Mouse (Mus musculus) frontal cortex, postnatal 14 days (tissue): ENCODE data around the gene Supt7l.
"Not testable (repeated sequence)": the region's sequence is repeated elsewhere in the genome, so short reads cannot be mapped to it uniquely, and the experiment has no call there.

Source experiments
- DNase-seq, 2 experiments: peaks; one replicate each; pipeline ENCODE4 v3.0.0; 2022; ENCODE audit warnings: low spot score in 2 of 2

Supt7l gene

GRCm38 (mm10) chr5:31527707-31528106 is at the start of gene Supt7l:
Gene Supt7l (minus strand): TSS chr5:31527807.
- not testable (repeated sequence) for DNase-seq

- peak in 1 of 2 experiments; percentile 33 for DNase-seq
These were observed 49.0 kb upstream of the Supt7l start for GRCm38 (mm10) chr5:31576539-31576975.

GRCm38 (mm10) chr5:31573722-31574121 is 46.1 kb upstream of the Supt7l start:
- DNase-seq: no peak

GRCm38 (mm10) chr5:31571023-31571608 is 43.5 kb upstream of the Supt7l start:
- DNase-seq: no peak

- DNase-seq: no peak
These were observed 40.5 kb upstream of the Supt7l start for GRCm38 (mm10) chr5:31567951-31568657.

GRCm38 (mm10) chr5:31566457-31566856 is 38.9 kb upstream of the Supt7l start:
- DNase-seq: no peak

- no peak for DNase-seq
These were observed 38.4 kb upstream of the Supt7l start for GRCm38 (mm10) chr5:31566026-31566425.

GRCm38 (mm10) chr5:31564976-31565375 is 37.4 kb upstream of the Supt7l start:
- no peak for DNase-seq

GRCm38 (mm10) chr5:31563905-31564304 is 36.3 kb upstream of the Supt7l start:
- no peak for DNase-seq

- DNase-seq: peak in 1 of 2 experiments; percentile 66
These were observed 35.9 kb upstream of the Supt7l start for GRCm38 (mm10) chr5:31563496-31563895.

- peak; percentile 39 to 47 for DNase-seq
These were observed 34.5 kb upstream of the Supt7l start for GRCm38 (mm10) chr5:31562036-31562666.

- no peak for DNase-seq
These were observed 32.7 kb upstream of the Supt7l start for GRCm38 (mm10) chr5:31560352-31560751.

- DNase-seq: no peak
These were observed 31.8 kb upstream of the Supt7l start for GRCm38 (mm10) chr5:31559401-31559800.

GRCm38 (mm10) chr5:31535228-31535627 is 7.6 kb upstream of the Supt7l start:
- no peak for DNase-seq

GRCm38 (mm10) chr5:31528560-31528959 is 953 bp upstream of the Supt7l start:
- DNase-seq: no peak

- DNase-seq: no peak
These were observed 408 bp downstream of the Supt7l start for GRCm38 (mm10) chr5:31527117-31527680.

- DNase-seq: peak; percentile 62 to 68
These were observed 1.1 kb downstream of the Supt7l start, which contains the start of gene Slc4a1ap for GRCm38 (mm10) chr5:31526354-31527116. Gene Slc4a1ap (plus strand): TSS chr5:31526995.

GRCm38 (mm10) chr5:31520556-31520955 is 7.1 kb downstream of the Supt7l start:
- DNase-seq: no peak

GRCm38 (mm10) chr5:31512481-31512880 is 15.1 kb downstream of the Supt7l start:
- no peak for DNase-seq

- DNase-seq: no peak
These were observed 22.8 kb downstream of the Supt7l start for GRCm38 (mm10) chr5:31504843-31505242.

- peak; percentile 84 to 91 for DNase-seq
These were observed 32.9 kb downstream of the Supt7l start, which contains the start of gene Gpn1 for GRCm38 (mm10) chr5:31494513-31495297. Gene Gpn1 (plus strand): TSS chr5:31494741.
